ENCODE assay signal across 10 mouse cellular contexts in the genomic region with DNA sequence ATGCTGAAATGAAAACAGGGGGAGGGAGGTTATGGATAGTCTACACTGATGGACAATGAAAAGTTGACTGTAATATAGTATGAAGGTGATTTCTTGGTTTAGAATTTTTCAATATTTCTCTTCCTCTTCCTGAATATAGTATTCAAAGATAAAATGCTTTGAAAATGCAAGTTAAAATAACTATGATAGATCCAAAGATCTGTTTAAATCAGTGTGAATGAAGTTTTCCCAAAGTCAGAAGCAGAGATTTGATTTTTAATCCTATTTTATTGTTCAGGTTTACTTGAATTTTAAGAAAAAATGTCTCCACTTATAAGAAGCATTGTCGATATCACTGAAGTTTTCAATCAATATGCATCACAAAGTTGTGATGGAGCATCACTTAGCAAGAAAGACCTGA. TPM values are rescaled to one million over a fixed set of nuclear protein-coding genes. Genes with fewer than 3 reads are reported as not detected.
DNase-seq lines count a peak whose midpoint lies in the region; ATAC-seq lines count a peak whose summit lies in the region.
"Had no signal": no experiment of that assay in that cellular context is flagged by ENCODE, and none has a peak within 500 bp of the region (broad histone marks: within the 10 kb centered on the region; RNA-seq: fewer than 3 reads in every experiment).

Tchh (plus strand) TSS at position 301 of the 400 bp plus-strand sequence.

- no peak for ATAC-seq in liver, embryonic 11.5 days (replicated peaks; ENCODE audit: low FRiP score)
- no peak for ATAC-seq in forebrain, embryonic 14.5 days
- ATAC-seq in intestine, embryonic 16.5 days, result no peak
- no peak for ATAC-seq in neural tube, embryonic 14.5 days (ENCODE audit: low read depth)

- H3K27ac ChIP-seq in liver, embryonic 11.5 days (ENCODE audit: low read depth, low read length), result no peak within 1 kb of the TSS
- H3K27ac ChIP-seq in forebrain, embryonic 14.5 days (ENCODE audit: low read depth, low read length), result no peak within 1 kb of the TSS
- no peak within 1 kb of the TSS for H3K27ac ChIP-seq in intestine, embryonic 16.5 days (ENCODE audit: low read length)
- H3K27ac ChIP-seq in neural tube, embryonic 14.5 days (ENCODE audit: low read depth, low read length), result no peak within 1 kb of the TSS

- no peaks in the 10 kb centered on the region; the same call in 1 of the 2 replicates for H3K4me1 ChIP-seq in liver, embryonic 11.5 days (replicated peaks; ENCODE audit: control insufficient read depth, insufficient read depth, low read length)
- H3K4me1 ChIP-seq in forebrain, embryonic 14.5 days (ENCODE audit: control insufficient read depth, insufficient read depth, low read length), result 0 out of 2 replicates have a peak, but pooled peaks cover 6% of the 10 kb centered on the region
- H3K4me1 ChIP-seq in intestine, embryonic 16.5 days (ENCODE audit: control insufficient read depth, insufficient read depth, low read length), result peaks cover 16% of the 10 kb centered on the region
- 0 out of 2 replicates have a peak, but pooled peaks cover 4% of the 10 kb centered on the region for H3K4me1 ChIP-seq in neural tube, embryonic 14.5 days (ENCODE audit: control insufficient read depth, insufficient read depth, low read length)

- no peak for DNase-seq in liver, embryonic 11.5 days (ENCODE audit: low spot score)
- no peak for DNase-seq in liver
- DNase-seq in forebrain, embryonic 14.5 days (ENCODE audit: low spot score), result no peak
- no peak for DNase-seq in MN1 (ENCODE audit: low spot score)
- DNase-seq in embryo, embryonic 11 days, result no peak
- no peak for DNase-seq in cerebellum, adult 8-10 months
- DNase-seq: cerebellum, adult 11 months; lung, postnatal 10 days had no signal

- no peaks in the 10 kb centered on the region for H3K9me3 ChIP-seq in liver, embryonic 11.5 days (ENCODE audit: control insufficient read depth, low read length)
- no peaks in the 10 kb centered on the region for H3K9me3 ChIP-seq in forebrain, embryonic 14.5 days (replicated peaks; ENCODE audit: control insufficient read depth, low read length)
- H3K9me3 ChIP-seq in intestine, embryonic 16.5 days (ENCODE audit: control insufficient read depth, low read length), result no peaks in the 10 kb centered on the region
- H3K9me3 ChIP-seq in neural tube, embryonic 14.5 days (ENCODE audit: control insufficient read depth, low read length), result no peaks in the 10 kb centered on the region

- peak within 1 kb of the TSS; percentile 80 for H3K4me2 ChIP-seq in liver, embryonic 11.5 days
- H3K4me2 ChIP-seq in forebrain, embryonic 14.5 days (ENCODE audit: low read length), result peak within 1 kb of the TSS; percentile 96
- H3K4me2 ChIP-seq in intestine, embryonic 16.5 days (ENCODE audit: low read depth, low read length), result peak within 1 kb of the TSS; percentile 97; the same call in 1 of the 2 replicates
- H3K4me2 ChIP-seq in neural tube, embryonic 14.5 days (ENCODE audit: low read depth, low read length), result peak within 1 kb of the TSS; percentile 82; the same call in 1 of the 2 replicates

- H3K9ac ChIP-seq in liver, embryonic 11.5 days (ENCODE audit: low read depth, low read length), result no peak within 1 kb of the TSS
- no peak within 1 kb of the TSS for H3K9ac ChIP-seq in forebrain, embryonic 14.5 days (ENCODE audit: low read length)
- H3K9ac ChIP-seq in intestine, embryonic 16.5 days (ENCODE audit: low read depth, low read length), result no peak within 1 kb of the TSS
- no peak within 1 kb of the TSS for H3K9ac ChIP-seq in neural tube, embryonic 14.5 days (replicated peaks; ENCODE audit: low read depth, low read length)

- H3K27me3 ChIP-seq in liver, embryonic 11.5 days (replicated peaks; ENCODE audit: control insufficient read depth, insufficient read depth, low read length), result peaks cover 50% of the 10 kb centered on the region
- H3K27me3 ChIP-seq in forebrain, embryonic 14.5 days (replicated peaks; ENCODE audit: control insufficient read depth, insufficient read depth, low read length), result peaks cover 15% of the 10 kb centered on the region; the same call in 1 of the 2 replicates
- peaks cover 3% of the 10 kb centered on the region; the same call in 1 of the 2 replicates for H3K27me3 ChIP-seq in intestine, embryonic 16.5 days (replicated peaks; ENCODE audit: control insufficient read depth, insufficient read depth, low read length)
- peaks cover 13% of the 10 kb centered on the region for H3K27me3 ChIP-seq in neural tube, embryonic 14.5 days (ENCODE audit: control insufficient read depth, insufficient read depth, low read length)

- WGBS in liver, embryonic 11.5 days, result 75% methylated on average over 1 of the region's 1 CpGs
- 84% methylated on average over 1 of the region's 1 CpGs for WGBS in forebrain, embryonic 14.5 days
- WGBS in intestine, embryonic 16.5 days, result 93% methylated on average over 1 of the region's 1 CpGs
- 88% methylated on average over 1 of the region's 1 CpGs for WGBS in neural tube, embryonic 14.5 days

- no peaks in the 10 kb centered on the region for H3K36me3 ChIP-seq in liver, embryonic 11.5 days (ENCODE audit: control insufficient read depth, insufficient read depth, low read length)
- H3K36me3 ChIP-seq in forebrain, embryonic 14.5 days (ENCODE audit: control insufficient read depth, insufficient read depth, low read length), result no peaks in the 10 kb centered on the region
- no peaks in the 10 kb centered on the region for H3K36me3 ChIP-seq in intestine, embryonic 16.5 days (ENCODE audit: control insufficient read depth, insufficient read depth, low read length)
- no peaks in the 10 kb centered on the region for H3K36me3 ChIP-seq in neural tube, embryonic 14.5 days (ENCODE audit: control insufficient read depth, insufficient read depth, low read length)

- H3K4me3 ChIP-seq in liver, embryonic 11.5 days (ENCODE audit: low read depth, low read length), result no peak within 1 kb of the TSS
- peak within 1 kb of the TSS; percentile 60; the same call in 1 of the 2 replicates for H3K4me3 ChIP-seq in forebrain, embryonic 14.5 days (ENCODE audit: low read depth, low read length)
- H3K4me3 ChIP-seq in intestine, embryonic 16.5 days (ENCODE audit: low read length), result no peak within 1 kb of the TSS
- no peak within 1 kb of the TSS for H3K4me3 ChIP-seq in neural tube, embryonic 14.5 days (ENCODE audit: low read depth, low read length)

RNA-seq across cellular contexts. Expression of gene Tchh, which starts in this region (rescaled TPM):
- 0.11 and 0.53 TPM in 2 replicates for polyA plus RNA-seq in liver, embryonic 11.5 days (2014; fragmentation: Nextera tagmentation; extraction: Ambion mirVana)
- polyA plus RNA-seq in forebrain, embryonic 14.5 days (2014; fragmentation: Nextera tagmentation; extraction: Ambion mirVana), result 0.32 and 0.52 TPM in 2 replicates
- polyA plus RNA-seq in intestine, embryonic 16.5 days (2015; fragmentation: Nextera tagmentation; extraction: Ambion mirVana), result 1.3 TPM in 2 replicates
- polyA plus RNA-seq in neural tube, embryonic 14.5 days (2014; fragmentation: Nextera tagmentation; extraction: Ambion mirVana), result 1.3 and 1.4 TPM in 2 replicates
